Mouse (Mus musculus): ENCODE measurements around the gene Prkx. TPM values are rescaled to one million over a fixed set of nuclear protein-coding genes. Genes with fewer than 3 reads are reported as not detected.
A peak's percentile ranks its signal among the peaks of the same experiment; 100 is the strongest.

Gene Prkx
- polyA plus RNA-seq, 1 experiment from 2014 or later, result 6.4 TPM

DNA sequence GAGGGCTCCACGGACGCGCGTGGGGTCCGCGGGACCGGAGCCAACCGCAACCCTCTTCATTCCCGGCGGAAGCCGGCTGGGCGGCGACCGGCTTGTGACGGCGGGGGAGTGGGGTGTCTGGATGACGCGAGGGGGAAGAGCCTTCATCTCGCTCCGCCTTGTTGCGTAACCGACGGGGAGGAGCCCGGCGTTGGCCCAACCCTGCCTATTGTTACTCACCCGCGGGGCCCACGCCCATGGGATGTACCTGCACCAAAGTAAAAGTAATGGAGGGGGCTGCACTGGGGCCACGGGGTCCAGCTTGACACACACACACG, 262 bp downstream of the Prkx start:
- peak; percentile 96 for ATAC-seq (replicated peaks; ENCODE audit: low FRiP score)
- H3K27me3 ChIP-seq (replicated peaks; ENCODE audit: control insufficient read depth, insufficient read depth, low read length), result no peaks in the 10 kb centered on the region
- H3K4me1 ChIP-seq (replicated peaks; ENCODE audit: control insufficient read depth, insufficient read depth, low read length), result no peaks in the 10 kb centered on the region
- H3K4me2 ChIP-seq, result peak overlapping the region; percentile 77
- 12% methylated on average over 26 of the region's 30 CpGs for WGBS
- peak overlapping the region; percentile 58 for H3K4me3 ChIP-seq (ENCODE audit: low read depth, low read length)
- peak overlapping the region; percentile 58 for H3K9ac ChIP-seq (ENCODE audit: low read depth, low read length)
- DNase-seq (ENCODE audit: low spot score), result peak; percentile 78
- H3K36me3 ChIP-seq (ENCODE audit: control insufficient read depth, insufficient read depth, low read length), result no peaks in the 10 kb centered on the region
- H3K27ac ChIP-seq (ENCODE audit: low read depth, low read length), result no peak overlapping the region
- no peaks in the 10 kb centered on the region for H3K9me3 ChIP-seq (ENCODE audit: control insufficient read depth, low read length)

DNA sequence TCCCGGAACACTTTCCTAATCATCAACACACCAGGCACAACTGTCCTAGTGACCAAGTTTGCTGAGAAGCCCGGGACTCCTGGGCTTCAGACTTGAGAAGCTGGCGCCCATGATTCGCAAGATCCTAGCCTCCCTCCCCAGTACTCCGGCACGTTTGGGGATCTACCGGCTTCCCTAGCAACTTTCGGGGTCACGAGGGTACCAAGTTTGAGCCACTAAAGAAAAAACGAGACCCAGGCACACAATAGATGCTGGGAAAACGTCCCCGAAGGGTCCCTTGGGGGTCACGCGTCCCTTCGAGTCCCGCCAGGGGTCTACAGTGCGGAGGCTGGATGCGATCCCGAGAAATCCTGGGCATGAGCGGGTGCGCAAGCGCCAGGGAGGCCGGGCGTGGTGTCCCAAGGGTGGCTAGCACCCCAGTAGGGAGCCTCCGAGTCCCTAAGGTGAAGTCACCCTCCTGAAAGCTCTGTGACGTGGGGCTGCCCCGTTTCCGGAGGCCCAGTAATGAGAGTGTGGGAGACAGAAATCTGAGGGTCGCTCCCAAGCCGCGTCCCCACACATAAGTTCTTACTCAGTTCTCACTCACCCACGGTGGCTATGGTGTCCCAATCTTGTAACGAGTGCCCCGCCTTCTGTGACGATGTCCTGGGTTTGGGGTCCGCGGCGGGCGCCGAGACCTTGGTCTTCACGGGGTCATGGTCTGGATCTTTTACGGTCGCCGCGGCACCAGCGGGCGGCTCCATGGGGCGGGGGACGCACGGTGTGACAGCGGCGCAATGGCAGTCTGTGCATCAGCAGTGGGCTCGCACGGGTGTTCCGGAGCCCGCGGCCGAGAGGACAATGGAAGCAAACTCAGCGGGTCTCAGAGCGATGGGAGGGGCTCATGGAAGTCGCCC, 868 bp downstream of the Prkx start:
- H3K4me1 ChIP-seq (replicated peaks; ENCODE audit: control insufficient read depth, insufficient read depth, low read length), result no peaks in the 10 kb centered on the region
- H3K36me3 ChIP-seq (ENCODE audit: control insufficient read depth, insufficient read depth, low read length), result no peaks in the 10 kb centered on the region
- H3K4me2 ChIP-seq, result peak overlapping the region; percentile 77
- peak overlapping the region; percentile 58 for H3K4me3 ChIP-seq (ENCODE audit: low read depth, low read length)
- H3K9me3 ChIP-seq (ENCODE audit: control insufficient read depth, low read length), result no peaks in the 10 kb centered on the region
- DNase-seq (ENCODE audit: low spot score) (peak; percentile 39), ATAC-seq (replicated peaks; ENCODE audit: low FRiP score) (peak; percentile 61)
- no peak overlapping the region for H3K27ac ChIP-seq (ENCODE audit: low read depth, low read length)
- H3K27me3 ChIP-seq (replicated peaks; ENCODE audit: control insufficient read depth, insufficient read depth, low read length), result no peaks in the 10 kb centered on the region
- H3K9ac ChIP-seq (ENCODE audit: low read depth, low read length), result peak overlapping the region; percentile 58
- 16% methylated on average over 59 of the region's 61 CpGs for WGBS

- ATAC-seq (replicated peaks; ENCODE audit: low FRiP score), result no peak
Measured at GRCm38 (mm10) chrX:77788675-77789074, 7.4 kb downstream of the Prkx start.

DNA sequence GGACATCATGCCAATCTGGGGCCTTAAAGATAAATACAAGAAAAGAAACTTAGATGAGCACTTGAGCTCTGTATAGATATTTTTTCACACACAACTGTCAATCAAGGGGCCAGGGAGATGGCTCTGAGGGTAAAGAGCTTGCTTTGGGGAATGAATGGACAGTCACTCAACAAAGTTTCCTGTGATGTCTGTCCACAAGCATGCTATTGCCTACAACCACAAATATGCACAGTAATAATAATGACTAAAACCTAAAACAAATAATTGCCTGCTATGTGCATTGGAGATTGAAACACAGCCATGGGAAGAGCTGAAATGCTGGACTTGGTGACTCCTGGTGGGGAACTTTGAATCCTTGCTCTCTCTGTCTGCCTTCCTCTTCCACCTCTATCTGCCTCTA, 9.7 kb downstream of the Prkx start:
- H3K9me3 ChIP-seq (ENCODE audit: control insufficient read depth, low read length), result no peaks in the 10 kb centered on the region
- no peaks in the 10 kb centered on the region for H3K4me1 ChIP-seq (replicated peaks; ENCODE audit: control insufficient read depth, insufficient read depth, low read length)
- H3K4me2 ChIP-seq, result no peak overlapping the region
- DNase-seq (ENCODE audit: low spot score) (no peak), ATAC-seq (replicated peaks; ENCODE audit: low FRiP score) (no peak)
- no peak overlapping the region for H3K4me3 ChIP-seq (ENCODE audit: low read depth, low read length)
- H3K36me3 ChIP-seq (ENCODE audit: control insufficient read depth, insufficient read depth, low read length), result no peaks in the 10 kb centered on the region
- H3K27ac ChIP-seq (ENCODE audit: low read depth, low read length), result no peak overlapping the region
- no peaks in the 10 kb centered on the region for H3K27me3 ChIP-seq (replicated peaks; ENCODE audit: control insufficient read depth, insufficient read depth, low read length)
- no peak overlapping the region for H3K9ac ChIP-seq (ENCODE audit: low read depth, low read length)

More at GRCm38 (mm10) chrX:77788675-77789074, 7.4 kb downstream of the Prkx start:
- Histone ChIP-seq H3K9me3 (ENCODE audit: control insufficient read depth, low read length) (no peaks in the 10 kb centered on the region), H3K9ac (ENCODE audit: low read depth, low read length) (no peak overlapping the region), H3K4me2 (no peak overlapping the region), H3K4me3 (ENCODE audit: low read depth, low read length) (no peak overlapping the region), H3K27ac (ENCODE audit: low read depth, low read length) (no peak overlapping the region), H3K36me3 (ENCODE audit: control insufficient read depth, insufficient read depth, low read length) (no peaks in the 10 kb centered on the region), H3K4me1 (replicated peaks; ENCODE audit: control insufficient read depth, insufficient read depth, low read length) (no peaks in the 10 kb centered on the region), H3K27me3 (replicated peaks; ENCODE audit: control insufficient read depth, insufficient read depth, low read length) (no peaks in the 10 kb centered on the region)
- no peak for DNase-seq (ENCODE audit: low spot score)
- WGBS, result 80% methylated on average over 3 of the region's 3 CpGs

DNA sequence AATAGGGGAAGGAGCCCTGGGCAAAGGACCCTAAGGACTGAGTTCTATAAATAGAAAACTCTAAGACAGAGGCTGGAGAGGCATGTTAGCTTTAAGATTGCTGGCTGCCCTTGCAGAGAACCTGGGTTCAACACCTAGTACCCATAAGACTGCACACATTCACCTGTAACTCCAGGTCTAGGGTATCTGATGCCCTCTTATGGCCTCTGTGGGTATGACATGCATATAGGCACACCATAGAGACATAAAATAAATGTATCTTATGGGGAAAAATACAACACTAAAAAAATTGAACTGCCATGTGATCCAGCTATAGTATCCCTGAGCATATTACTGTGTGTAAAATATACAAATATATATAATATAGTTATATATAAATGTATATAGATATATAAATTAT, 18.3 kb downstream of the Prkx start:
- Histone ChIP-seq H3K4me3 (ENCODE audit: low read depth, low read length) (no peak overlapping the region), H3K36me3 (ENCODE audit: control insufficient read depth, insufficient read depth, low read length) (no peaks in the 10 kb centered on the region), H3K9me3 (ENCODE audit: control insufficient read depth, low read length) (no peaks in the 10 kb centered on the region), H3K27me3 (replicated peaks; ENCODE audit: control insufficient read depth, insufficient read depth, low read length) (no peaks in the 10 kb centered on the region), H3K4me1 (replicated peaks; ENCODE audit: control insufficient read depth, insufficient read depth, low read length) (no peaks in the 10 kb centered on the region), H3K4me2 (no peak overlapping the region), H3K27ac (ENCODE audit: low read depth, low read length) (no peak overlapping the region), H3K9ac (ENCODE audit: low read depth, low read length) (no peak overlapping the region)
- DNase-seq (ENCODE audit: low spot score), result no peak
- ATAC-seq (replicated peaks; ENCODE audit: low FRiP score), result no peak

GRCm38 (mm10) chrX:77765153-77765552, 30.9 kb downstream of the Prkx start:
- H3K27me3 ChIP-seq (replicated peaks; ENCODE audit: control insufficient read depth, insufficient read depth, low read length), result no peaks in the 10 kb centered on the region
- DNase-seq (ENCODE audit: low spot score), result no peak
- H3K4me2 ChIP-seq, result no peak overlapping the region
- 94% methylated on average over 3 of the region's 3 CpGs for WGBS
- H3K27ac ChIP-seq (ENCODE audit: low read depth, low read length), result no peak overlapping the region
- ATAC-seq (replicated peaks; ENCODE audit: low FRiP score), result no peak
- H3K9me3 ChIP-seq (ENCODE audit: control insufficient read depth, low read length), result no peaks in the 10 kb centered on the region
- H3K4me1 ChIP-seq (replicated peaks; ENCODE audit: control insufficient read depth, insufficient read depth, low read length), result no peaks in the 10 kb centered on the region
- H3K9ac ChIP-seq (ENCODE audit: low read depth, low read length), result no peak overlapping the region
- H3K36me3 ChIP-seq (ENCODE audit: control insufficient read depth, insufficient read depth, low read length), result no peaks in the 10 kb centered on the region
- H3K4me3 ChIP-seq (ENCODE audit: low read depth, low read length), result no peak overlapping the region

DNA sequence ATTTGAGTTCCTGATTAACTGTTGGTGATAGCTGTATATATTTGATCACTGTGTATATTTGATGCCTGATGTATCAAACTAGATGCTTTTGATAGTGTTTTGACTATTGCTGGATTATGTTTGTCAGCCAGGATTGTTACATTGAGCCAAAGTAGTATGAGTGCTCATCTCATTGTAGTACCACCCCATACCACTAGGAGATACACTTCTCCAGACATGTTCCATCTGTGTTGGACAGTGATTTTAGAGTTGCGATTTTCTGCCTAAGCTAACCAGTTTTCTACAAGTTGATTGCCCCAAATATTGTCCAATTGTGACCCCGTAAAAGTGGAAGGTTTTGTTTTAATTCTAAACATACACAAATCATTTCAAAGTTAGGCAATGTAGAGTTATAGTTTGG, 51.8 kb downstream of the Prkx start:
- Histone ChIP-seq H3K36me3 (ENCODE audit: control insufficient read depth, insufficient read depth, low read length) (no peaks in the 10 kb centered on the region), H3K4me3 (ENCODE audit: low read depth, low read length) (no peak overlapping the region), H3K9me3 (ENCODE audit: control insufficient read depth, low read length) (no peaks in the 10 kb centered on the region), H3K4me2 (no peak overlapping the region), H3K4me1 (replicated peaks; ENCODE audit: control insufficient read depth, insufficient read depth, low read length) (no peaks in the 10 kb centered on the region), H3K27ac (ENCODE audit: low read depth, low read length) (no peak overlapping the region), H3K27me3 (replicated peaks; ENCODE audit: control insufficient read depth, insufficient read depth, low read length) (no peaks in the 10 kb centered on the region), H3K9ac (ENCODE audit: low read depth, low read length) (no peak overlapping the region)
- WGBS, result 46% methylated on average over 2 of the region's 2 CpGs
- DNase-seq (ENCODE audit: low spot score) (no peak), ATAC-seq (replicated peaks; ENCODE audit: low FRiP score) (no peak)

DNA sequence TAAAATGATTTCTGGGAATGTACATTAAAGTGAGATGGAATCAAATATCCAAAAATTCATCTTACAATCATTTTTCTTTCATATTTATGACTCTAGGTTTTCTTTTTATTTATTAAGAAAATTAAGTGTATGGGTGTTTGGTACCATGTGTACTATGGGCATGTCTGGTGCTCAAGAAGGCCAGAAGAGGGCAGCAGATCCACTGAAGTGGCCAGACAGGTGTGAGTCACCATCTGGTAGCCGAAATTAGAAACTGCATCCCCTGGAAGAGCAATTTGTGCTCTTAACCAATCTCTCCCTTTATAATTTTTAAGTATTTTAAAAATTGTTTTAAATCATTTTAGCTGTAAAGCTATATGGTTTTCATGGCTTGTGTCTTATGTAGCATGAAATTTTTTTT, 54.7 kb downstream of the Prkx start:
- Histone ChIP-seq H3K9ac (ENCODE audit: low read depth, low read length) (no peak overlapping the region), H3K36me3 (ENCODE audit: control insufficient read depth, insufficient read depth, low read length) (no peaks in the 10 kb centered on the region), H3K9me3 (ENCODE audit: control insufficient read depth, low read length) (no peaks in the 10 kb centered on the region), H3K27me3 (replicated peaks; ENCODE audit: control insufficient read depth, insufficient read depth, low read length) (no peaks in the 10 kb centered on the region), H3K27ac (ENCODE audit: low read depth, low read length) (no peak overlapping the region), H3K4me1 (replicated peaks; ENCODE audit: control insufficient read depth, insufficient read depth, low read length) (no peaks in the 10 kb centered on the region), H3K4me2 (no peak overlapping the region), H3K4me3 (ENCODE audit: low read depth, low read length) (no peak overlapping the region)
- ATAC-seq (replicated peaks; ENCODE audit: low FRiP score), result no peak
- WGBS, result 14% methylated on average over 1 of the region's 1 CpGs
- DNase-seq (ENCODE audit: low spot score), result no peak

DNA sequence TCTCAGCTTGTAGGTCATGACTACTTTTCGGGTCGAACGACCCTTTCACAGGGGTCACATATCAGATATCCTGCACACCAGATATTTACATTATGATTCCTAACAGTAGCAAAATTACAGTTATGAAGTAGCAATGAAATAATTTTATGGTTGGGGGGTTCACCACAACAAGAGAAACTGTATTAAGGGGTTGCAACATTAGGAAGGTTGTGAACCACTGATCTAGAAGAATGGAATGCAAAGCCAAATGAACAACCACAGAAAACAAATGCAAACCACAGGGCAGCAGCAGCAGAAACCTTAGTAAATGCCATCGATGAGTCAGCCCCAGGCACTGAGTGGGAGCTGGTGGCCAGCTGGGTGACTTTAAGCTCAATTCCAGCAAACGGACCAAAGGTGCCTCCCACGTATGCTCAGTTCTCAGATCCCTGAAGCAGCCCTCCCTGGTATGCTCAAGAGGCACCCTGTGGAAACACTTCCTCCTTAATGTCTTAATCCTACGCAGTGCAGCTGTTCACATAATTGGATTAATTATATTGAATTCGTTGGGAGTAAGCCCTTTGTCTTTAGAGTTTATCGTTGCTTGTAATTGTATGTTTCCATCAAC, 62.0 kb downstream of the Prkx start:
- Histone ChIP-seq H3K4me3 (ENCODE audit: low read depth, low read length) (no peak overlapping the region), H3K36me3 (ENCODE audit: control insufficient read depth, insufficient read depth, low read length) (no peaks in the 10 kb centered on the region), H3K27me3 (replicated peaks; ENCODE audit: control insufficient read depth, insufficient read depth, low read length) (no peaks in the 10 kb centered on the region), H3K27ac (ENCODE audit: low read depth, low read length) (no peak overlapping the region), H3K9ac (ENCODE audit: low read depth, low read length) (no peak overlapping the region), H3K4me1 (replicated peaks; ENCODE audit: control insufficient read depth, insufficient read depth, low read length) (no peaks in the 10 kb centered on the region), H3K9me3 (ENCODE audit: control insufficient read depth, low read length) (no peaks in the 10 kb centered on the region), H3K4me2 (no peak overlapping the region)
- no peak for DNase-seq (ENCODE audit: low spot score)
- ATAC-seq (replicated peaks; ENCODE audit: low FRiP score), result no peak
- WGBS, result 71% methylated on average over 9 of the region's 9 CpGs

Measured in liver, embryonic 11.5 days (tissue).